Mouse (Mus musculus): ENCODE data around the gene Epha5. TPM values are rescaled to one million over a fixed set of nuclear protein-coding genes. Genes with fewer than 3 reads are reported as not detected.

The Epha5 gene
- total RNA-seq (2021) = not detected
- long read RNA-seq, experiment 1 = 0 reads
- long read RNA-seq, experiment 2, partial matches to known transcripts = 0 of 1 reads
- long read RNA-seq, experiment 2, other reads (novel, unspliced or antisense) = 1 of 1 reads

DNA sequence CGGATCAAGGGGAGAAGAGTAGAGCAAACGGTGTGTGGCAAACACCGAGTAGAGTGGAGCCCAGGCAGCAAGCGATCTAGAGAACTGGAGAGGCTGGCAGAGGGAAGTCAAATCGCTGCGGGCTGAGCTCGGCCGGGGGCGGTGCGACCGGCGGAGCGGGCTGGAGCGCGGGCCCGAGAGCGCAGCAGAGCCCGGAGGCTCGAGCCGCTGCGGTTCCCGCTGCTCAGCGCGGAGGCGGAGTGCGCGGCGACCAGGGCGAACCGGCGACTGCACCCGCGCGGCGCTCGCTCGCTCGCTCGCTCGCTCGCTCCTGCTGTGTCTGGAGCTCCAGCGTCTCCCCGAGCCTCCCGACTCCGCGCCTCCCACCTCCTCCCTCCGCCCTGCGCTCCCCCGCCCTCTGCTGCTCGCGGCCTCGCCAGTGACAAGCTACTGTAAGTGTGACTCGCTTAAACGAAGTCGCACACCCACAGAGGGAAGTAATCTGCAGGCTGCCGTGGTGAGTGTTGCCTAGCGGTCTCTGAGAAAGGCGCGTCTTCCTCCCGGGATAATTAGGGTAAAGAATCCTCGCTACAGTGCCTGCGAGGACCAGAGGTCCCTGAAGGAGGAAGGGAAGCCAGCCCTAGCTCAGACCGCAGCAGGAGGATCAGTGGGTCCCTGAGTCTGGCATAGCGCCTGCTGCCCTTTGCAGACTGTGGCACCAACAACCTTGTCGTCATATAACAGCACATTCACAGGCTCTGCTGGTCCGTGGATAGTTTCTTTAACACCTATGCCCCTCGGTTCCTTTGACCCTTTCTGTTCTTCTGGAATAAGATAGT is at the start of gene Epha5:
Epha5 (minus strand) TSS at position 321 of the 818 bp plus-strand sequence.
- peak; percentile 31 for DNase-seq
- Histone ChIP-seq H3K27ac (no peak within 1 kb of the TSS), H3K4me3 (peak within 1 kb of the TSS; percentile 71)
- intact Hi-C loops (cut with DNase I) = no loop called here
- TF ChIP-seq CTCF (IDR thresholded peaks at IDR 0.05) = no peak

DNA sequence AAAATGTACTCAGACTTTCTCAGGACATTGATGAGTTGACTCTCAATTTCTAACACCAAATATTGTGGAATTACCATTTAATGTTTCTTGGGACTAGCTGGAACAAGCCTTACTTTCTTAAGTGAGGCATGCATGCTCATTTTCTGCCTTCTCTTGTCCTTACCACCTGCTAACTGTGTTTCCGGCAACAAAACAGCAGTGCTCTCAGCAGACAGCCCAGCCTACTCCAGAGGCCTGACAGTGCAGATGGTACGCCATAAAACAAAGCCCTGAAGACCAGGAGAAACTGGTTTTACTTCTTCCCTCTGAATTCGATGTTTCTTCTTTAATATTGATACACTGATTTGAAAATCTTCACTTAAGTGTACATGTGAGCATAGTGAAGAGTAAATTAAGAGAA is 39.0 kb upstream of the Epha5 start:
- intact Hi-C loops (cut with DNase I) = no loop called here
- no peak overlapping the region for H3K27ac ChIP-seq
- no peak for DNase-seq
- no peak for TF ChIP-seq CTCF (IDR thresholded peaks at IDR 0.05)
- H3K4me3 ChIP-seq = no peak overlapping the region

DNA sequence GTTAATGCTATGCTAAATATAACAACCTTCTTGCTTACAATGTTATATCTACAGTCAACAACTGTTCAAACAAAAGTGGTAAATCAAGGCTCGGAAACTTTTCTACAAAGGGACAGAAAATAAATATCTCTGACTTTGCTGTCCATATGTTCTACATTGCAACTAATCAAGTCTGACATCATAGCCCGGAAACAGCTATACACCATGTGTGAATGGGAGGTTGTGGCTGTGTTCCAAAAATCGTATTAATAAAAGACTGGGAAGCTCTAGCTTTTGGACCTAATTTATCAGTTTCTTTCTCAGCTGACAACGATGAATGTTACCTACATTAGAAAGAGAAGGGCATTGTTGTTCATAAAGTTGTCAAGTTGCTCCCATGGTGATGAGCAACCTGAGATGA is 37.5 kb upstream of the Epha5 start:
- intact Hi-C loops (cut with DNase I) = no loop called here
- DNase-seq = no peak
- H3K4me3 ChIP-seq = no peak overlapping the region
- no peak overlapping the region for H3K27ac ChIP-seq
- TF ChIP-seq CTCF (IDR thresholded peaks at IDR 0.05) = no peak

DNA sequence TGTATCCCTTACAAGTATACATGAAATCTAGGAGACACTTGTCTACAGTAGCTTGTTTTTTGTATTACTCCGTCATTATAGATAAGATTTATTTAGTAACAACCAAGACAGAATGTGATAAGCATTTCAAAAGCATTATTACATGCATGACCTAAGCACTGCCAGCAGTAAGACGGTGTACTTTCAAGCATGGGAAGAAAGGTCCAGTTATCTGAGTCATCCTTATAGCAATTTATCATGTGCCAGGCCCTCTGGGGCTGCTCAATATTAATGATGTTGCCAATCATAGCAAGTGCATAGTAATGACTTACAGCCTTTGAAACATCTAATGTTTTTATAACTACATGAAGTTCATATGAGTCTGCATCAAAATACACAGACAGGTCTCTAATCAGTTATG is 36.7 kb upstream of the Epha5 start:
- intact Hi-C loops (cut with DNase I) = no loop called here
- no peak overlapping the region for H3K4me3 ChIP-seq
- H3K27ac ChIP-seq = no peak overlapping the region
- no peak for TF ChIP-seq CTCF (IDR thresholded peaks at IDR 0.05)
- no peak for DNase-seq

DNA sequence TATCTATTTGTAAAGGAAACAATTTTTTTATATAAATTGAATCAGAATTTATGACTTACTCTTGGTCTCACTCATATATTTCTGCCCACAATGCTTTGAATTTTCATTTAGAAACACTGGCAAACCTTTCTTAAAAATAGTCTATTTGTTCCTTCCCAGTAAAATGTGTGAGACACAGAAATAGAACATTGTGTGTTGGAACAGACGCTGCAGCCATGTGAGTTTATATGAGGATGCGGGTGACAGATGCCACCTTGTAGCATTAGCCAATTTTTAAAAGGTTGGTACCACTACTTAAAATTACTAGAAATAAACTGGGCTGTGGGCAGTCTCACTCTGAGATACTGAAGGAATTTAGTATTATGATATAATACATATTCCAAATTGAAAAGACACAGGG is 23.1 kb upstream of the Epha5 start:
- Histone ChIP-seq H3K4me3 (no peak overlapping the region), H3K27ac (no peak overlapping the region)
- intact Hi-C loops (cut with DNase I) = no loop called here
- no peak for DNase-seq
- no peak for TF ChIP-seq CTCF (IDR thresholded peaks at IDR 0.05)

DNA sequence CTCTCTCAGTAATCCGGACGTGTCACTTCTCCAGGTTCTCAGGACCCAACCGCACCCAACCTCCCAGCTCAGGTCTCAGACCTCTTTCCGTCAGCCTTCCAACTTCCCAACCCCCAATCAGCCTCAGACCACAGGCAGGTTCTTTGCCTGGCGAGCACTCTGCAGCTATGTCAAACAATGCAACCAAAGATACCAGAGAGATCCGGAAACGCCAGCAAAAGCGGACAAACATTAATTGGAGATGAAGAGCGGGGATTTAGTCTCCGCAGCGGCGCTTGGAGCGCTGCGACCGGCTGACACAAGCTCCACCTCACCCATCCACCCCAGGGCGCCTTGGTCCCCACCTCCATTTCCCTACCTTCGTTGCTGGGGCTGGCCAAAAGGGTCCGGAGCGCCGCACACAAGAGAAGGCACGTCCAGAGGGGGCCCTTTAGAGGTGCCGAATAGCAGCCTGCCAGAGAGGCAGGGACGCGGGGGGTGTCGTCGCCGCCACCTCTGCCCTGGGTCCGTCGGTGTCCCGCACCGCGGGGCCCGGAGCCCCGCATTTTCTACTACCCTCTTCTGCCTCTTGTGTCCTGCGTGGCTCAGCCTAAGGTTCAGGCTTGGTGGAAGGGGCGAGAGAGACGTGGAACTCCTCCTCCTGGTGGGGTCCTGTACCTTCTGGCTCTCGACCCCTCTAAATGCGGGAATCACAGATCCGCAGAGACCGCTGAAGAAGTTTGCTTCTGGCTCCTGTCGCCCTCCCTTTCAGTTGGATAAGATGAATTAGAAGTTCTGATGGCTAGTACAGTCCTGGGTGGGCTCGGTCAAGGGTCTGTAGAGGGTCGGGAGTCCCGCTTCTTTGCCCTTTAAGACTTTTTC is 991 bp downstream of the Epha5 start:
- intact Hi-C loops (cut with DNase I) = no loop called here
- Histone ChIP-seq H3K4me3 (peak overlapping the region; percentile 71), H3K27ac (no peak overlapping the region)
- DNase-seq = no peak
- no peak for TF ChIP-seq CTCF (IDR thresholded peaks at IDR 0.05)

DNA sequence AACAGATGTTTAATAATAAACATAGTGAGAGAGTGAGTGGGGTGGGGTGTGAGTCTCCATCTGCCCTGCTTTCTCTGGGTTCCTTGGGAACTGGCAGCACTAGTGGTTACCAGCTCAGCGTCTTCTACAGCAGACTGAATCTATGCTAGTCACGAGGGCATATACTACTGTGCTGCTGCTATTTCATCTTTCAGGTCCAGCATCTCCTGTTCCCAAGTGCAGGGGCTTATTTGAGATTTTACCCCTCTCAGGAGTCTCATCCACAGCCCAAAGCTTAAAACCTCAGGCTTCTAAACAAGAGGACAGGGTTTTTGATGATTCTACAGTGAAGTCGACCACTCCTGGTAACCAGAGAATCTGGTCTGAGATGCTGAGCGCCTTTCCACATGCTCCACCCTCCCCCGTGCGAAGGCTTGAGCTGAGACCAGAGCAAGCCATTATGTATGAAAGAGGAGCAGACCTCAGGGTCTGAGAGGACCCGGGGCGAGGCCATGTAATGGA is 2.2 kb downstream of the Epha5 start:
- intact Hi-C loops (cut with DNase I) = no loop called here
- no peak for DNase-seq
- H3K27ac ChIP-seq = no peak overlapping the region
- TF ChIP-seq CTCF (IDR thresholded peaks at IDR 0.05) = no peak
- no peak overlapping the region for H3K4me3 ChIP-seq

DNA sequence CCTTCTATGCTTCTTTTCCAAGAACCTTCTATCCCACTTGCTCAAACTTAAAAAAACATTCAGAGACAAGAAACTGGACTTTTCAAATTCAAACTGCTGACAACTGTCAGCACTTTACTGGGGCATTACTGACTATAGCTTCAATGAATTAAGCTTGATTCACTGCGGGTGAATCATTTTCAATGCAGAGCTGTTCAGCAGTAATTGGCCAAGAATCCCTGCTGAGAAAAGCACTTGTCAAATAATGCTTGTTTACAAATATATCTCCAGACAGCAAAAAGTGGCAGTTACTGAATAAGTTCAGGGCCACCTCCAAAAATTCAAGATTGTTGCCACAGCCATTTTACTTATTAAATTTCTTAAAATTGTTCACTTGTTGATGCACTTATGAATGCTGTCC is 4.2 kb downstream of the Epha5 start:
- TF ChIP-seq CTCF (IDR thresholded peaks at IDR 0.05) = no peak
- intact Hi-C loops (cut with DNase I) = no loop called here
- Histone ChIP-seq H3K27ac (no peak overlapping the region), H3K4me3 (no peak overlapping the region)
- no peak for DNase-seq

DNA sequence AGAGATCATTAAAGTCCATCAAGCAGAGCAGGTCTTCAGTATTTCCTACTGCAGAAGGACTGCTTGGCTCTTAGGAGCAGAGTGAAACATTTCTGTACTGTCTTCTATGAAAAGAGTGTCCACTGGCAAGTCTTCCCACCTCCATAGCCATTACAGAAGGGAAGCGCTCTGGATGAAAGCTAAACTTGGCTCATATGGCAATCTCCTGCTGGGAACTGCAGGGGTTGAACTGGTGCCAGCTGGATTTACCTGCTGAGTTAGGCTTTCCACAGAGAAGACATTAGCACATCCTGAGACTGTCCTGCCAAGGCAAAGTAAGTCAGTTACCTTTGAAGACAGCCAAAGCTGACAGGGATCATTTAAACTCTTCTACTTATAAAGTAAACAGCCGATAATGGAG is 8.8 kb downstream of the Epha5 start:
- no peak for DNase-seq
- Histone ChIP-seq H3K4me3 (no peak overlapping the region), H3K27ac (no peak overlapping the region)
- intact Hi-C loops (cut with DNase I) = no loop called here
- no peak for TF ChIP-seq CTCF (IDR thresholded peaks at IDR 0.05)

DNA sequence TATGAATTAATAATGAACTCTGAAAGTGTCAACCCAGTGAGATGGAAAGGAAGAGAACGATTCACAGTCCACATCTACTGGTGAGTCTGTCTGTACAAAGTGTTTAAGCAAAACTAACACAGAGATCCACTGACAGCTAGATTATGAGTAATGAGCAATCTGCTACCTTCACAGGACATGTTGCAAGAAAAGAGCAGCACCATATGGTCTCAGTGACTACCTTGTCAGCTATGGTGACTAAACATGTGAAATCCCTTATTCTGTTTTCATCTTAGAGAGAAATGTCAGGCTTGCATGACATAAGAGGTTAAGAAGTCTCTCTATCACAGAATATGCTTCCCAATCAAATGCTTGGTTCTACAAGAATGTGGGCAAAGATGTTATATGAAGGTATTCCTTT is 20.1 kb downstream of the Epha5 start:
- Histone ChIP-seq H3K4me3 (no peak overlapping the region), H3K27ac (no peak overlapping the region)
- TF ChIP-seq CTCF (IDR thresholded peaks at IDR 0.05) = no peak
- intact Hi-C loops (cut with DNase I) = no loop called here
- no peak for DNase-seq

DNA sequence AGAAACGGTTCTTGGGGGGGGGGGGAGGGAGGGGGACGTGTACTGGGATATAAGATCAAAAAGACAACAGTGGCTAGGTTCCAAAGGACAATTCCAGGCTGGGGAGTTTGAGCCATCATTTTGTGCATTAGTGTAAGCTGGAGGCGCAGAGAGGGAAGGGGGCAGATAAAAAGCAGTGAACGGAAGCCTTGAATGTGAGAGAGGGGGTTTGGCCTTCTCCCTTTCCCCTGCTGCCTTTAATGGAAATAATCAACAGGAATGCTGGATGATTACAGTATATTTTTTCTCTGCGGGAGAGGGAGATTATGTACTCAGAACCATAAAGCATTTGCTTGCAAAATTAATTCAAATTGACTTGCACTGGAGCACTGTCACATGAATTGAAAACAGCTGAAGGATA is 51.8 kb downstream of the Epha5 start:
- no peak for DNase-seq
- intact Hi-C loops (cut with DNase I) = no loop called here
- no peak for TF ChIP-seq CTCF (IDR thresholded peaks at IDR 0.05)
- no peak overlapping the region for H3K4me3 ChIP-seq
- no peak overlapping the region for H3K27ac ChIP-seq

DNA sequence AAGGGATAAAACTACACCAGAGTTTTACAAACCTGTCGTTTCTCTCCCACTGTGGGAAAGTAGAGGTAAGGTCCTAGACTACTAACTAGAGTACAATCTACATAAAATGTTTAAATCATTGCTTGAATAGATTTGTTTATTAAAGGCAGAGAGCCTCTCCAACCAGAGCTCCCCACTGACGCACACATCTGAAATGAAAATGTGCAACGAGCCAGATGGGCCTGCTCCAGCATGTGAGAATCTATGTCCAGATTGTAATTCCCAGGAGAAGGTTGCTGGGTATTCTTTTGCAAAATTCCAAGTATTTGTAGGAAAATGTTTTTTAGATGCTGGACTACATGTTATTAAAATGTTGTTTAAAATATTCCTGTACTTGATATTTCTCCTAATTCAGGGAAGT is 57.8 kb downstream of the Epha5 start:
- intact Hi-C loops (cut with DNase I) = no loop called here
- no peak overlapping the region for H3K27ac ChIP-seq
- no peak for DNase-seq
- H3K4me3 ChIP-seq = no peak overlapping the region
- no peak for TF ChIP-seq CTCF (IDR thresholded peaks at IDR 0.05)

DNA sequence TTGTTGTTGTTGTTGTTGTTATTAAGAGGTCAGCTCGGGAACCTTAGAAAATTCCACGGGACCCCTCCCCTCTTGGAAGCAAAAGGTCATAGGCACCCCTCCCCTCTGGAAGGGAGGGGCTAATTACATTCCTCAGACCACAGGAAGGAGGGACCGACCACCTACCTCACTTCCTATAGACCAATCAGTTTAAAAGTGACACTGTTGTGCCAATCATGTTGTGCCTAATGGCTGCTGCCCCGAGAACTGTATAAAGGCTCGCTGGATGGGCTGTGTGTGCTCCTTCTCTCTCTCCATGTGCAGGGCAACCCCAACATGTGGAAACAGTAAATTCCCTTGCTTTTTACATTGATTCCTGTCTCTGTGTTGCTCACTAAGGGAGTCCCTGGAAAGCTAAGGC is 64.1 kb downstream of the Epha5 start:
- TF ChIP-seq CTCF (IDR thresholded peaks at IDR 0.05) = no peak
- Histone ChIP-seq H3K27ac (no peak overlapping the region), H3K4me3 (no peak overlapping the region)
- no peak for DNase-seq
- intact Hi-C loops (cut with DNase I) = no loop called here
